Mouse (Mus musculus): ENCODE data around the gene Lrrc75a. TPM values are rescaled to one million over a fixed set of nuclear protein-coding genes. Genes with fewer than 3 reads are reported as not detected.

Lrrc75a gene
- polyA plus RNA-seq, 1 experiment from 2014 or later, result 12.6 TPM

GRCm38 (mm10) chr11:62587034-62587433 is 61.3 kb downstream of the Lrrc75a start:
- Histone ChIP-seq H3K4me3 (ENCODE audit: low read depth, low read length) (no peak overlapping the region), H3K27ac (ENCODE audit: low read depth, low read length) (no peak overlapping the region), H3K4me2 (no peak overlapping the region), H3K27me3 (ENCODE audit: control insufficient read depth, insufficient read depth, low read length) (no peaks in the 10 kb centered on the region), H3K9me3 (ENCODE audit: control insufficient read depth, low read length) (no peaks in the 10 kb centered on the region), H3K4me1 (ENCODE audit: control insufficient read depth, insufficient read depth, low read length) (no peaks in the 10 kb centered on the region), H3K36me3 (ENCODE audit: control insufficient read depth, insufficient read depth, low read length) (no peaks in the 10 kb centered on the region), H3K9ac (ENCODE audit: low read length) (no peak overlapping the region)
- WGBS, result 88% methylated on average over 5 of the region's 5 CpGs
- no peak for DNase-seq (ENCODE audit: low spot score, missing footprints)
- no peak for ATAC-seq (ENCODE audit: low FRiP score)

GRCm38 (mm10) chr11:62584671-62585206 is 63.6 kb downstream of the Lrrc75a start:
- WGBS, result 85% methylated on average over 9 of the region's 9 CpGs
- Histone ChIP-seq H3K36me3 (ENCODE audit: control insufficient read depth, insufficient read depth, low read length) (no peaks in the 10 kb centered on the region), H3K4me1 (ENCODE audit: control insufficient read depth, insufficient read depth, low read length) (no peaks in the 10 kb centered on the region), H3K9me3 (ENCODE audit: control insufficient read depth, low read length) (no peaks in the 10 kb centered on the region), H3K4me2 (no peak overlapping the region), H3K9ac (ENCODE audit: low read length) (no peak overlapping the region), H3K27ac (ENCODE audit: low read depth, low read length) (no peak overlapping the region), H3K4me3 (ENCODE audit: low read depth, low read length) (no peak overlapping the region), H3K27me3 (ENCODE audit: control insufficient read depth, insufficient read depth, low read length) (no peaks in the 10 kb centered on the region)
- DNase-seq (ENCODE audit: low spot score, missing footprints) (peak; percentile 65), ATAC-seq (ENCODE audit: low FRiP score) (no peak)

- Histone ChIP-seq H3K9me3 (ENCODE audit: control insufficient read depth, low read length) (no peaks in the 10 kb centered on the region), H3K4me2 (no peak overlapping the region), H3K36me3 (ENCODE audit: control insufficient read depth, insufficient read depth, low read length) (no peaks in the 10 kb centered on the region), H3K9ac (ENCODE audit: low read length) (no peak overlapping the region), H3K27me3 (ENCODE audit: control insufficient read depth, insufficient read depth, low read length) (no peaks in the 10 kb centered on the region), H3K4me1 (ENCODE audit: control insufficient read depth, insufficient read depth, low read length) (no peaks in the 10 kb centered on the region), H3K27ac (ENCODE audit: low read depth, low read length) (no peak overlapping the region), H3K4me3 (ENCODE audit: low read depth, low read length) (no peak overlapping the region)
- DNase-seq (ENCODE audit: low spot score, missing footprints), result no peak
- WGBS, result 52% methylated on average over 6 of the region's 6 CpGs
- ATAC-seq (ENCODE audit: low FRiP score), result no peak
Measured at GRCm38 (mm10) chr11:62583031-62583430, 65.3 kb downstream of the Lrrc75a start.

GRCm38 (mm10) chr11:62576530-62577152 is 71.7 kb downstream of the Lrrc75a start:
- no peak for ATAC-seq (ENCODE audit: low FRiP score)
- no peak for DNase-seq (ENCODE audit: low spot score, missing footprints)
- H3K27me3 ChIP-seq (ENCODE audit: control insufficient read depth, insufficient read depth, low read length), result peaks cover 7% of the 10 kb centered on the region
- H3K36me3 ChIP-seq (ENCODE audit: control insufficient read depth, insufficient read depth, low read length), result no peaks in the 10 kb centered on the region
- 70% methylated on average over 16 of the region's 16 CpGs for whole genome bisulfite sequencing
- H3K4me1 ChIP-seq (ENCODE audit: control insufficient read depth, insufficient read depth, low read length), result no peaks in the 10 kb centered on the region
- peak overlapping the region; percentile 96 for H3K4me2 ChIP-seq
- H3K4me3 ChIP-seq (ENCODE audit: low read depth, low read length), result peak overlapping the region; percentile 39; the same call in 1 of the 2 replicates
- H3K9ac ChIP-seq (ENCODE audit: low read length), result 0 out of 2 replicates have a peak overlapping the region, but pooled peaks have one; percentile 53
- no peak overlapping the region for H3K27ac ChIP-seq (ENCODE audit: low read depth, low read length)
- no peaks in the 10 kb centered on the region for H3K9me3 ChIP-seq (ENCODE audit: control insufficient read depth, low read length)

GRCm38 (mm10) chr11:62575659-62576438 is 72.5 kb downstream of the Lrrc75a start:
- 7% methylated on average over 27 of the region's 27 CpGs for WGBS
- no peaks in the 10 kb centered on the region for H3K9me3 ChIP-seq (ENCODE audit: control insufficient read depth, low read length)
- ATAC-seq (ENCODE audit: low FRiP score) (peak; percentile 66), DNase-seq (ENCODE audit: low spot score, missing footprints) (peak; percentile 94)
- peak overlapping the region; percentile 39 for H3K4me3 ChIP-seq (ENCODE audit: low read depth, low read length)
- no peaks in the 10 kb centered on the region for H3K36me3 ChIP-seq (ENCODE audit: control insufficient read depth, insufficient read depth, low read length)
- peak overlapping the region; percentile 53 for H3K9ac ChIP-seq (ENCODE audit: low read length)
- peak overlapping the region; percentile 96 for H3K4me2 ChIP-seq
- peaks cover 7% of the 10 kb centered on the region for H3K27me3 ChIP-seq (ENCODE audit: control insufficient read depth, insufficient read depth, low read length)
- H3K4me1 ChIP-seq (ENCODE audit: control insufficient read depth, insufficient read depth, low read length), result no peaks in the 10 kb centered on the region
- no peak overlapping the region for H3K27ac ChIP-seq (ENCODE audit: low read depth, low read length)

GRCm38 (mm10) chr11:62575297-62575658 is 73.0 kb downstream of the Lrrc75a start:
- Histone ChIP-seq H3K4me3 (ENCODE audit: low read depth, low read length) (peak overlapping the region; percentile 39), H3K4me1 (ENCODE audit: control insufficient read depth, insufficient read depth, low read length) (no peaks in the 10 kb centered on the region), H3K27me3 (ENCODE audit: control insufficient read depth, insufficient read depth, low read length) (peaks cover 7% of the 10 kb centered on the region), H3K36me3 (ENCODE audit: control insufficient read depth, insufficient read depth, low read length) (no peaks in the 10 kb centered on the region), H3K9ac (ENCODE audit: low read length) (peak overlapping the region; percentile 53), H3K4me2 (peak overlapping the region; percentile 96), H3K27ac (ENCODE audit: low read depth, low read length) (no peak overlapping the region), H3K9me3 (ENCODE audit: control insufficient read depth, low read length) (no peaks in the 10 kb centered on the region)
- 4% methylated on average over 9 of the region's 9 CpGs for WGBS
- DNase-seq (ENCODE audit: low spot score, missing footprints) (peak; percentile 99), ATAC-seq (ENCODE audit: low FRiP score) (peak; percentile 78)

- no peak overlapping the region for H3K4me2 ChIP-seq
- H3K9me3 ChIP-seq (ENCODE audit: control insufficient read depth, low read length), result no peaks in the 10 kb centered on the region
- no peak overlapping the region for H3K27ac ChIP-seq (ENCODE audit: low read depth, low read length)
- H3K9ac ChIP-seq (ENCODE audit: low read length), result no peak overlapping the region
- ATAC-seq (ENCODE audit: low FRiP score), result no peak
- H3K27me3 ChIP-seq (ENCODE audit: control insufficient read depth, insufficient read depth, low read length), result peaks cover 7% of the 10 kb centered on the region
- no peaks in the 10 kb centered on the region for H3K4me1 ChIP-seq (ENCODE audit: control insufficient read depth, insufficient read depth, low read length)
- H3K36me3 ChIP-seq (ENCODE audit: control insufficient read depth, insufficient read depth, low read length), result no peaks in the 10 kb centered on the region
- WGBS, result 86% methylated on average over 4 of the region's 4 CpGs
- no peak for DNase-seq (ENCODE audit: low spot score, missing footprints)
- no peak overlapping the region for H3K4me3 ChIP-seq (ENCODE audit: low read depth, low read length)
Measured at GRCm38 (mm10) chr11:62574703-62575085, 73.6 kb downstream of the Lrrc75a start.

GRCm38 (mm10) chr11:62573959-62574702 is 74.2 kb downstream of the Lrrc75a start, which contains the start of gene Trpv2:
Gene Trpv2, plus strand, starts transcription at chr11:62574486.
- peak within 1 kb of the TSS; percentile 39 for H3K4me3 ChIP-seq (ENCODE audit: low read depth, low read length)
- ATAC-seq (ENCODE audit: low FRiP score), result no peak
- H3K4me1 ChIP-seq (ENCODE audit: control insufficient read depth, insufficient read depth, low read length), result no peaks in the 10 kb centered on the region
- H3K4me2 ChIP-seq, result peak within 1 kb of the TSS; percentile 96
- H3K9ac ChIP-seq (ENCODE audit: low read length), result peak within 1 kb of the TSS; percentile 53; the same call in 1 of the 2 replicates
- H3K27me3 ChIP-seq (ENCODE audit: control insufficient read depth, insufficient read depth, low read length), result peaks cover 7% of the 10 kb centered on the region
- no peaks in the 10 kb centered on the region for H3K9me3 ChIP-seq (ENCODE audit: control insufficient read depth, low read length)
- no peak within 1 kb of the TSS for H3K27ac ChIP-seq (ENCODE audit: low read depth, low read length)
- no peaks in the 10 kb centered on the region for H3K36me3 ChIP-seq (ENCODE audit: control insufficient read depth, insufficient read depth, low read length)
- 81% methylated on average over 6 of the region's 6 CpGs for WGBS
- DNase-seq (ENCODE audit: low spot score, missing footprints), result no peak
